Mouse (Mus musculus) heart, postnatal 0 days (tissue): ENCODE results near the gene Agfg1. TPM values are rescaled to one million over a fixed set of nuclear protein-coding genes. Genes with fewer than 3 reads are reported as not detected.
"Not testable (repeated sequence)": the region's sequence is repeated elsewhere in the genome, so short reads cannot be mapped to it uniquely, and the experiment has no call there.

ENCODE experiments used
- ATAC-seq: fragments of 200-750 bp; cut with Nextera tagmentation; 2 replicates; pipeline ENCODE4 v1.8.0; 2017; ENCODE audit warnings: low read depth, moderate number of reproducible peaks, moderate library complexity; ENCODE audit not compliant: insufficient read depth
- DNase-seq: peaks from one replicate; pipeline ENCODE4 v3.0.0-alpha.2; 2016; ENCODE audit warnings: low spot score
- H3K27ac ChIP-seq: fragments of 300-500 bp; sonication (generic); 2 replicates; pipeline ENCODE4 v1.5.1; 2014; ENCODE audit warnings: low read depth, mild to moderate bottlenecking
- H3K27me3 ChIP-seq: fragments of 300-500 bp; sonication (generic); 2 replicates; pipeline ENCODE4 v1.6.1; 2014; ENCODE audit warnings: low read length, mixed read lengths; ENCODE audit not compliant: control insufficient read depth, insufficient read depth
- H3K36me3 ChIP-seq: fragments of 300-500 bp; sonication (generic); replicated peaks from 2 replicates; pipeline ENCODE4 v1.6.1; 2014; ENCODE audit warnings: low read length, mixed read lengths; ENCODE audit not compliant: control insufficient read depth, insufficient read depth
- H3K4me1 ChIP-seq: fragments of 300-500 bp; sonication (generic); 2 replicates; pipeline ENCODE4 v1.6.1; 2014; ENCODE audit warnings: antibody characterized with exemption; ENCODE audit not compliant: control insufficient read depth, insufficient read depth
- H3K4me2 ChIP-seq: fragments of 300-500 bp; sonication (generic); 2 replicates; pipeline ENCODE4 v1.6.1; 2014; ENCODE audit warnings: low read depth, mild to moderate bottlenecking, low read length, moderate library complexity
- H3K4me3 ChIP-seq: fragments of 300-500 bp; sonication (generic); 2 replicates; pipeline ENCODE4 v1.5.1; 2014; ENCODE audit warnings: low read depth, low read length
- H3K9ac ChIP-seq: fragments of 300-500 bp; sonication (generic); replicated peaks from 2 replicates; pipeline ENCODE4 v1.6.1; 2014; ENCODE audit warnings: low read depth, low read length, mixed read lengths
- H3K9me3 ChIP-seq: fragments of 300-500 bp; sonication (generic); replicated peaks from 2 replicates; pipeline ENCODE4 v1.6.1; 2016; ENCODE audit warnings: low read length; ENCODE audit not compliant: control insufficient read depth
- CTCF ChIP-seq: IDR thresholded peaks from 2 replicates; pipeline ENCODE4 v1.5.1; 2016; ENCODE audit warnings: antibody characterized with exemption, control low read depth, low read depth
- EP300 ChIP-seq: IDR thresholded peaks from 2 replicates; pipeline ENCODE4 v1.6.1; 2016; ENCODE audit warnings: antibody characterized with exemption, low read depth
- WGBS: fragments of 180-500 bp; shearing (Covaris S2); extraction: QIAGEN DNeasy Blood & Tissue Kit; methylation state at CpG from one replicate; pipeline ENCODE4 v1.1.7; 2014; 5-methylcytosine and 5-hydroxymethylcytosine counted together
- polyA plus RNA-seq: library from polyadenylated mRNA; unstranded; fragments of >200 nt; fragmentation: Nextera tagmentation; extraction: Ambion mirVana; gene quantifications from 2 replicates; pipeline ENCODE4 v1.2.1, GENCODE M21; 2015
- total RNA-seq: library from RNA; depleted of rRNA; stranded (reverse); fragments of >200 nt; gene quantifications from 2 replicates; pipeline ENCODE4 v1.2.3, GENCODE M21; 2014; ENCODE audit warnings: low replicate concordance

The Agfg1 gene
- total and polyA plus RNA-seq, 2 experiments from 2014 or later = 18.5 to 71.0 TPM

DNA sequence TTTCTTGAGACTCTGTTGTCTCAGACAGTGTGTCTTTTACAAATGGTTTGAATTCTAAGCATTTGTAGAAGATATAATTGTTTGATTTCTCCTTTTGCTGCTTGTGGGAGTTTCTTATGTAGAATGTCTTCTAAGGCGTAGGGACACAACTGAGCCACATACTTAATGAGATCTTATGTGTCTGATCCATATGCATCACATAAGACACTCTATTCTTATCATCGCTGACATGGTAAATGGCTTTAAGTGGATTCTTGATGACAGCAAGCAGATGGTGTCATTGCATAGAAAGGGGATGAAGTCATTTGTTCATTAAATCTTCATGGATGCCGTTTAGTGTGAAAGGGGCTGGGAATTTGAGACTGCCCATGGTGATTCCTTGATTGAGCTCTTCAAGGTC, 66.6 kb downstream of the Agfg1 start:
- Histone ChIP-seq H3K4me3 (no peak overlapping the region), H3K27ac (no peak overlapping the region), H3K27me3 (no peaks in the 10 kb centered on the region), H3K9ac (no peak overlapping the region), H3K36me3 (peaks cover 21% of the 10 kb centered on the region), H3K9me3 (no peaks in the 10 kb centered on the region), H3K4me2 (no peak overlapping the region), H3K4me1 (no peaks in the 10 kb centered on the region)
- 48% methylated on average over 3 of the region's 3 CpGs for WGBS
- DNase-seq (no peak), ATAC-seq (no peak)
- TF ChIP-seq EP300 (no peak), CTCF (no peak)

DNA sequence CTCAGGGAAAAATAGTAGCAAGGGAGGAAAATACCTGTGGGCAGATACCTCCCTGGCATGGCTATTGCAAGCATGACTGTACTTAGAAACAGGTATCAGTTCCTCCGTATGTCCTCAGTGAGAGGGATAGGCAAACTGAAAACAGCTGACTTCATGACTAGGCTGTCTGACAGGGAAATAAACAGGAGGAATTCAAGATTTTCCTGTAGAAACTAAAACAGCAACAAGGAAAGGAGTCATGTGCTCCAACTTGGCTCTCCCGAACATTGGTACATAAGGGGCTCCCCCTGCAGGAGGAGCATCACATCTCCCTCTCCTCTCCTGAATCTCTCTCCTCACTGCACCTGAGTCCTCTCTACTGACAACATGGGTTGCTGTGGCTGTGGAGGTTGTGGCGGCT, 73.7 kb downstream of the Agfg1 start, which contains the start of gene A030005L19Rik:
A030005L19Rik (plus strand) TSS at position 301 of the 400 bp plus-strand sequence.
- Histone ChIP-seq H3K9ac (no peak within 1 kb of the TSS), H3K27ac (no peak within 1 kb of the TSS), H3K27me3 (no peaks in the 10 kb centered on the region), H3K9me3 (no peaks in the 10 kb centered on the region), H3K4me2 (no peak within 1 kb of the TSS), H3K4me3 (no peak within 1 kb of the TSS), H3K36me3 (no peaks in the 10 kb centered on the region), H3K4me1 (no peaks in the 10 kb centered on the region)
- 80% methylated on average over 3 of the region's 3 CpGs for WGBS
- TF ChIP-seq EP300 (no peak), CTCF (no peak)
- no peak for ATAC-seq
- no peak for DNase-seq

GRCm38 (mm10) chr1:82913434-82913833, 74.2 kb downstream of the Agfg1 start:
- H3K36me3 ChIP-seq, H3K9me3 ChIP-seq, H3K4me2 ChIP-seq, H3K27ac ChIP-seq, H3K4me3 ChIP-seq, H3K4me1 ChIP-seq, DNase-seq, ATAC-seq, H3K27me3 ChIP-seq, H3K9ac ChIP-seq: not testable (repeated sequence)
- WGBS = 93% methylated on average over 5 of the region's 5 CpGs

- 76% methylated on average over 6 of the region's 6 CpGs for WGBS
Observed at GRCm38 (mm10) chr1:82924650-82925049, 85.4 kb downstream of the Agfg1 start, which contains the start of gene A030014E15Rik. Gene A030014E15Rik (plus strand): TSS chr1:82924917.

DNA sequence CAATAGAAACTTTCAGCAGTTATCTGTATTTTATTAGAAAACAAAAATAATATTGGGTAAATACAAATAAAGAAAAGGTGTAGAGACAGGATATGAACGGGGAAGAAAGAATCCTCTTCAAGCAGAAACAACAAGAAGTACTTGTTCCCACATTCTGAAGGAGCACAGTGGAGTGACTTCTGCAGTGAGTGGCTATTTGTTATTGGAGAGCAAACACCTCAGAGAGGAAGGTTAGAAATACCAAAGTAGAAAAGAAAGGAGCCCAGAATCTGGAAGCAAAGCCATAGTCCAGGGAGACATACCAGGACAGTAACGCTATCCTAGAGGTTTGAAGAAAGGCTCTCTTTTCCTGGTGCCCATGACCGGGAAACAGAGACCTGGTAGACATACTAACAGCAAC, 91.3 kb downstream of the Agfg1 start:
- H3K27me3 ChIP-seq, H3K9me3 ChIP-seq, ATAC-seq, H3K27ac ChIP-seq, H3K4me2 ChIP-seq, H3K36me3 ChIP-seq, H3K4me1 ChIP-seq, H3K9ac ChIP-seq, DNase-seq, H3K4me3 ChIP-seq: not testable (repeated sequence)
- 83% methylated on average over 1 of the region's 3 CpGs for WGBS

More at GRCm38 (mm10) chr1:82924650-82925049, 85.4 kb downstream of the Agfg1 start, which contains the start of gene A030014E15Rik:
- TF ChIP-seq CTCF (no peak), EP300 (no peak)
- Histone ChIP-seq H3K4me2 (no peak within 1 kb of the TSS), H3K27me3 (no peaks in the 10 kb centered on the region), H3K4me1 (no peaks in the 10 kb centered on the region), H3K27ac (no peak within 1 kb of the TSS), H3K4me3 (no peak within 1 kb of the TSS), H3K36me3 (no peaks in the 10 kb centered on the region), H3K9me3 (no peaks in the 10 kb centered on the region), H3K9ac (no peak within 1 kb of the TSS)
- DNase-seq (no peak), ATAC-seq (no peak)

GRCm38 (mm10) chr1:82931326-82931725, 92.0 kb downstream of the Agfg1 start, which contains the start of gene Gm6217:
Gene Gm6217 (minus strand): TSS chr1:82931399.
- H3K9me3 ChIP-seq, H3K27ac ChIP-seq, H3K4me3 ChIP-seq, H3K27me3 ChIP-seq, H3K4me2 ChIP-seq, DNase-seq, H3K4me1 ChIP-seq, H3K9ac ChIP-seq, H3K36me3 ChIP-seq: not testable (repeated sequence)
- ATAC-seq = peak; percentile 41; the same call in 1 of the 2 replicates
- WGBS = no CpG with 5 or more reads among the region's 6 CpGs
